In genomic region chr19:56254751-56255150, GRCm38 (mm10) we compare ENCODE assay signal across 8 mouse cellular contexts. TPM values are rescaled to one million over a fixed set of nuclear protein-coding genes. Genes with fewer than 3 reads are reported as not detected.
DNase-seq lines count a peak whose midpoint lies in the region; ATAC-seq and TF ChIP-seq lines count a peak whose summit lies in the region.

No protein-coding gene starts in this region.

- H3K4me2 ChIP-seq in stomach, postnatal 0 days (replicated peaks; ENCODE audit: low read depth) = no peak overlapping the region

- no peak overlapping the region for H3K4me3 ChIP-seq in gastrocnemius, adult 2 months
- H3K4me3 ChIP-seq in stomach, postnatal 0 days (ENCODE audit: low read depth, low read length) = no peak overlapping the region

- H3K9me3 ChIP-seq in stomach, postnatal 0 days (ENCODE audit: control insufficient read depth, low read length) = no peaks in the 10 kb centered on the region

- 0 out of 2 replicates have a peak, but pooled peaks cover 3% of the 10 kb centered on the region for H3K4me1 ChIP-seq in stomach, postnatal 0 days (replicated peaks; ENCODE audit: control insufficient read depth, insufficient read depth)

- H3K27ac ChIP-seq in gastrocnemius, adult 2 months = no peak overlapping the region
- H3K27ac ChIP-seq in stomach, postnatal 0 days (replicated peaks) = no peak overlapping the region

- no peaks in the 10 kb centered on the region for H3K27me3 ChIP-seq in stomach, postnatal 0 days (ENCODE audit: control insufficient read depth, insufficient read depth, low read length)

- 59% methylated on average over 7 of the region's 7 CpGs for WGBS in stomach, postnatal 0 days

- intact Hi-C loops in gastrocnemius, adult 2 months (cut with DNase I) = loop anchor here (2.0 to 10.0 kb wide), 2 partner anchors 40 to 920 kb away; no protein-coding TSS in a partner anchor

- TF ChIP-seq EP300 in stomach, postnatal 0 days (optimal IDR thresholded peaks at IDR 0.05) = no peak

- ATAC-seq in granulocyte monocyte progenitor cell, adult 5-6 weeks (replicated peaks; ENCODE audit: poor library complexity, severe bottlenecking) = peak; percentile 44; the same call in 1 of the 2 replicates
- peak; percentile 39; the same call in 1 of the 2 replicates for ATAC-seq in stomach, postnatal 0 days (ENCODE audit: low FRiP score, low TSS enrichment)

- peak; percentile 52 for TF ChIP-seq CTCF in gastrocnemius, adult 2 months (IDR thresholded peaks at IDR 0.05)
- TF ChIP-seq CTCF in stomach, postnatal 0 days (IDR thresholded peaks at IDR 0.05; ENCODE audit: low read depth) = peak; percentile 72

- no peaks in the 10 kb centered on the region for H3K36me3 ChIP-seq in stomach, postnatal 0 days (ENCODE audit: control insufficient read depth, insufficient read depth, low read length)

- no peak overlapping the region for H3K9ac ChIP-seq in stomach, postnatal 0 days (ENCODE audit: low read length)

- DNase-seq in gastrocnemius, adult 2 months = peak; percentile 50
- no peak for DNase-seq in gastrocnemius, postnatal 25 days
- DNase-seq in right cerebral cortex, postnatal 4 days = peak; percentile 18
- no peak for DNase-seq in right cerebral cortex, adult 2 months (ENCODE audit: low spot score in 2 of 2)
- peak; percentile 26 for DNase-seq in stomach, postnatal 0 days (ENCODE audit: low spot score)
- DNase-seq in frontal cortex, adult 2 months (ENCODE audit: extremely low spot score in 1 of 2, low spot score in 1 of 2) = no peak
- DNase-seq in cerebellum, adult 9-11 months = no peak

RNA-seq across cellular contexts. Expression of gene Habp2, which starts 32.2 kb away (rescaled TPM):
- total RNA-seq in gastrocnemius, adult 2 months (2021) = not detected
- not detected for total RNA-seq in gastrocnemius, postnatal 25 days (2021)
- not detected in 2 replicates for total RNA-seq in granulocyte monocyte progenitor cell, adult 5-6 weeks (2014; fragmentation: Nextera tagmentation)
- total RNA-seq in granulocyte monocyte progenitor cell, adult 5-6 weeks (2017) = not detected in 2 replicates
- 28.9 and 29.1 TPM in 2 replicates for polyA plus RNA-seq in stomach, postnatal 0 days (2015; fragmentation: Nextera tagmentation; extraction: Ambion mirVana)
- polyA plus RNA-seq in frontal cortex, adult 2 months (2012; rRNA removed) = not detected in 2 replicates

Comparison
In these comparisons a context has a peak if more than half of its experiments do, and no peak if none do; other contexts are left out.
1. DNase-seq: peak in gastrocnemius, adult 2 months (single experiment), right cerebral cortex, postnatal 4 days (single experiment) and stomach, postnatal 0 days (single experiment); none in gastrocnemius, postnatal 25 days (single experiment), right cerebral cortex, adult 2 months (0 of 2), frontal cortex, adult 2 months (0 of 2) and cerebellum, adult 9-11 months (single experiment).